Mouse (Mus musculus): Measurements from ENCODE around the gene Klhl3.

- TF ChIP-seq CTCF (IDR thresholded peaks at IDR 0.05; ENCODE audit: extremely low read depth, insufficient read depth, low read length), result no peak
- TF ChIP-seq POLR2A (IDR thresholded peaks at IDR 0.05; ENCODE audit: extremely low read depth, insufficient read depth, low read length), result no peak
These were observed 29.0 kb downstream of the Klhl3 start for GRCm38 (mm10) chr13:58084396-58084795.
